Mouse (Mus musculus): ENCODE results near the gene Arhgap31.
A peak's percentile ranks its signal among the peaks of the same experiment; 100 is the strongest.

Arhgap31 gene

GRCm38 (mm10) chr16:38648783-38649430, 64.2 kb downstream of the Arhgap31 start:
- DNase-seq: no peak

- no peak for DNase-seq
Observed at GRCm38 (mm10) chr16:38648155-38648554, 64.9 kb downstream of the Arhgap31 start.

- DNase-seq: no peak
Observed at GRCm38 (mm10) chr16:38644455-38644854, 68.6 kb downstream of the Arhgap31 start.

- DNase-seq: no peak
Observed at GRCm38 (mm10) chr16:38637085-38637484, 76.0 kb downstream of the Arhgap31 start.

- no peak for DNase-seq
Observed at GRCm38 (mm10) chr16:38636682-38637081, 76.4 kb downstream of the Arhgap31 start.

- no peak for DNase-seq
Observed at GRCm38 (mm10) chr16:38635833-38636390, 77.2 kb downstream of the Arhgap31 start.

GRCm38 (mm10) chr16:38632147-38632546, 80.9 kb downstream of the Arhgap31 start:
- DNase-seq: peak; percentile 27 to 74

GRCm38 (mm10) chr16:38625811-38626369, 87.2 kb downstream of the Arhgap31 start:
- DNase-seq: peak; percentile 27 to 34

GRCm38 (mm10) chr16:38625411-38625810, 87.7 kb downstream of the Arhgap31 start:
- DNase-seq: peak in 1 of 2 experiments; percentile 18

GRCm38 (mm10) chr16:38624303-38624702, 88.8 kb downstream of the Arhgap31 start:
- DNase-seq: no peak

- no peak for DNase-seq
Observed at GRCm38 (mm10) chr16:38622283-38622682, 90.8 kb downstream of the Arhgap31 start.

GRCm38 (mm10) chr16:38620696-38621450, 92.2 kb downstream of the Arhgap31 start:
- DNase-seq: no peak

GRCm38 (mm10) chr16:38619054-38619453, 94.0 kb downstream of the Arhgap31 start:
- DNase-seq: peak; percentile 41 to 70

- DNase-seq: no peak
Observed at GRCm38 (mm10) chr16:38617977-38618376, 95.1 kb downstream of the Arhgap31 start.

GRCm38 (mm10) chr16:38613646-38614045, 99.4 kb downstream of the Arhgap31 start:
- DNase-seq: no peak

- no peak for DNase-seq
Observed at GRCm38 (mm10) chr16:38612646-38613045, 100.4 kb downstream of the Arhgap31 start.

- DNase-seq: no peak
Observed at GRCm38 (mm10) chr16:38609092-38609491, 104.0 kb downstream of the Arhgap31 start.

GRCm38 (mm10) chr16:38608687-38609086, 104.4 kb downstream of the Arhgap31 start:
- no peak for DNase-seq

- no peak for DNase-seq
Observed at GRCm38 (mm10) chr16:38606509-38606908, 106.6 kb downstream of the Arhgap31 start.

GRCm38 (mm10) chr16:38602989-38603804, 109.9 kb downstream of the Arhgap31 start:
- DNase-seq: no peak

GRCm38 (mm10) chr16:38598986-38599680, 113.9 kb downstream of the Arhgap31 start:
- DNase-seq: no peak

GRCm38 (mm10) chr16:38596651-38597050, 116.4 kb downstream of the Arhgap31 start:
- DNase-seq: no peak
